ENCODE assay signal across 28 mouse cellular contexts in genomic region chr1:66821966-66822365, GRCm38 (mm10).
"Had no signal": no experiment of that assay in that cellular context is flagged by ENCODE, and none has a peak within 500 bp of the region (broad histone marks: within the 10 kb centered on the region; RNA-seq: fewer than 3 reads in every experiment).

No protein-coding gene starts in this region.

- H3K9me3 ChIP-seq: embryonic facial prominence, embryonic 10.5 days; embryonic facial prominence, embryonic 12.5 days; embryonic facial prominence, embryonic 13.5 days; embryonic facial prominence, embryonic 15.5 days; forebrain, embryonic 10.5 days; forebrain, embryonic 12.5 days; forebrain, embryonic 13.5 days; forebrain, embryonic 15.5 days had no signal

- ATAC-seq: forebrain, embryonic 13.5 days; forebrain, embryonic 14.5 days; forebrain, embryonic 15.5 days; forebrain, embryonic 16.5 days; forebrain, postnatal 0 days had no signal

- H3K4me1 ChIP-seq: embryonic facial prominence, embryonic 12.5 days had no signal

- DNase-seq: cerebellum, adult 18-20 months; cerebellum, adult 2 months; cerebellum, adult 8-10 months; cerebellum, adult 9-10 months; cerebellum, adult 9-11 months; cerebellum, postnatal 10 days; cerebellum, postnatal 14 days; cerebellum, postnatal 25 days; cerebellum, postnatal 36 days; embryo, embryonic 11 days; forebrain, postnatal 0 days; gastrocnemius, adult 2 months; gastrocnemius, postnatal 10 days; gastrocnemius, postnatal 14 days; gastrocnemius, postnatal 25 days; gastrocnemius, postnatal 36 days; heart, adult 18-20 months had no signal

- H3K27ac ChIP-seq: embryonic facial prominence, embryonic 10.5 days; embryonic facial prominence, embryonic 12.5 days; embryonic facial prominence, embryonic 13.5 days; embryonic facial prominence, embryonic 15.5 days; forebrain, embryonic 10.5 days; forebrain, embryonic 12.5 days; forebrain, embryonic 13.5 days; forebrain, embryonic 15.5 days; gastrocnemius, adult 2 months had no signal

- H3K27me3 ChIP-seq: embryonic facial prominence, embryonic 12.5 days; embryonic facial prominence, embryonic 15.5 days; forebrain, embryonic 13.5 days; forebrain, embryonic 15.5 days had no signal

- H3K4me3 ChIP-seq: embryonic facial prominence, embryonic 10.5 days; embryonic facial prominence, embryonic 12.5 days; embryonic facial prominence, embryonic 13.5 days; embryonic facial prominence, embryonic 15.5 days; erythroblast, embryonic 14.5 days; forebrain, embryonic 10.5 days; forebrain, embryonic 12.5 days; forebrain, embryonic 13.5 days; forebrain, embryonic 15.5 days; gastrocnemius, adult 2 months had no signal

- H3K9ac ChIP-seq: embryonic facial prominence, embryonic 12.5 days; embryonic facial prominence, embryonic 13.5 days; embryonic facial prominence, embryonic 15.5 days; forebrain, embryonic 12.5 days; forebrain, embryonic 13.5 days; forebrain, embryonic 15.5 days; forebrain, postnatal 0 days had no signal

- H3K36me3 ChIP-seq: embryonic facial prominence, embryonic 10.5 days; embryonic facial prominence, embryonic 12.5 days; embryonic facial prominence, embryonic 13.5 days; embryonic facial prominence, embryonic 15.5 days; forebrain, embryonic 10.5 days; forebrain, embryonic 12.5 days; forebrain, embryonic 15.5 days had no signal

- H3K4me2 ChIP-seq: embryonic facial prominence, embryonic 12.5 days; embryonic facial prominence, embryonic 13.5 days; embryonic facial prominence, embryonic 15.5 days; forebrain, embryonic 12.5 days; forebrain, embryonic 13.5 days; forebrain, embryonic 15.5 days had no signal
